Mouse (Mus musculus): ENCODE results near the gene Sec62. TPM values are rescaled to one million over a fixed set of nuclear protein-coding genes. Genes with fewer than 3 reads are reported as not detected.

The Sec62 gene
- polyA plus RNA-seq, 1 experiment from 2014 or later = 118 TPM

DNA sequence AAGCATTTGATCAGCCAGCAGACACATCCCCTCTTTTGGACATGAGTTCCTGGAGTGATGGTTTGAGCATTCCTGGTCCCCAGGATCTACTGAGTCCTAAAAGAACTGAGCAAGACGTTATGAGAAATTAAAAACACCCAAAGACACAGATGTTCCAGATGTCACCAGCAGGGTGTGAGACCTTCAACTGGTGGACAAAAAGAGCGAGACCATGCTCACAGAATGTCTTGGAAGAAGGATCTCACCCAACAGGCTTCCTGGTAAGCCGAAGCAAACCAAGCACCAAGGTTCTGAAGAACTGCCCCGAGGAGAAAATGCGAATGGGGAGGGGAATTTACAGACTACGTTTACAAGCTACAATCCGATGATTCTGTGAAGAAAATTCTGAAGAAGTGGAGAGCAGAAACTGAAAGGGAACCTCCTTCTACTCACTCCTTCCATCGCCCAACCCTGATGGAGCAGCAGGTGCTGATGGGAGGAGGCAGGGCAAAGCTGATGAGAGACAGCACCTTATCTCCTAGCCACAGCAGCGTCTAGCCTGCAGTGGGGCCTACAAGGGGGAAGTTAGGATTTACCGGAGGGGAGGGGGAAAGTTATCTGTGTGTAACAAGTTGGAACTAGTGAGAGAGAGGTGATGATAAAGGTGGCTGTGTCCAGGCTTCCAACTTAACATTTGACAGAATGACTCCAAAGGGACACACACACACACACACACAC, 27.2 kb upstream of the Sec62 start:
- H3K27me3 ChIP-seq (ENCODE audit: control insufficient read depth, insufficient read depth, low read length) = no peaks in the 10 kb centered on the region
- no peaks in the 10 kb centered on the region for H3K9me3 ChIP-seq (ENCODE audit: control insufficient read depth, low read length)
- no peak overlapping the region for H3K4me2 ChIP-seq (replicated peaks; ENCODE audit: low read depth)
- H3K4me1 ChIP-seq (replicated peaks; ENCODE audit: control insufficient read depth, insufficient read depth) = no peaks in the 10 kb centered on the region
- H3K27ac ChIP-seq (replicated peaks) = no peak overlapping the region
- no peak overlapping the region for H3K9ac ChIP-seq (ENCODE audit: low read length)
- DNase-seq (ENCODE audit: low spot score) (peak; percentile 26), ATAC-seq (ENCODE audit: low FRiP score, low TSS enrichment) (peak; percentile 52)
- no peak overlapping the region for H3K4me3 ChIP-seq (ENCODE audit: low read depth, low read length)
- WGBS = 58% methylated on average over 10 of the region's 10 CpGs
- TF ChIP-seq EP300 (optimal IDR thresholded peaks at IDR 0.05) (no peak), CTCF (IDR thresholded peaks at IDR 0.05; ENCODE audit: low read depth) (no peak)
- H3K36me3 ChIP-seq (ENCODE audit: control insufficient read depth, insufficient read depth, low read length) = no peaks in the 10 kb centered on the region

DNA sequence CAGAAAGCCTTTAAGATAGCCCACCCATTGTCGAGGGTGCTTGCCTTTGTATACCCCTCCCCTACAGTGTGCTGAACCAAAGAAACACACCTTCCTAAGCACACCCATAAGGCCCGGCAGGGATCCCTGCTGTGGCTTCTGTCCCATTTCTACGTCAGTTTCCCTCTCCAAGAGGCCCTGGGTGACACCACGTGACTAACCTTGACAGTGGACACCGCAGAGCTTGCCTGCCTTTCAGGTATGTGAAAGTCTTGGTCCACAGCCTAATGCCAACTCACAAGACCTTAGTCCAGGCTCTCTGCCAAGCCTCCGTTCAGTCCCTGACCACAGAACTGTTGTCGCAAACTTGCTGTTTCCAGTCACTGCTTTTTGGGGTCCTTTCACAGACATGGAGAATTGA, 26.5 kb upstream of the Sec62 start:
- H3K4me3 ChIP-seq (ENCODE audit: low read depth, low read length) = no peak overlapping the region
- no peak overlapping the region for H3K4me2 ChIP-seq (replicated peaks; ENCODE audit: low read depth)
- ATAC-seq (ENCODE audit: low FRiP score, low TSS enrichment) = peak; percentile 80
- H3K9ac ChIP-seq (ENCODE audit: low read length) = no peak overlapping the region
- H3K4me1 ChIP-seq (replicated peaks; ENCODE audit: control insufficient read depth, insufficient read depth) = no peaks in the 10 kb centered on the region
- no peaks in the 10 kb centered on the region for H3K27me3 ChIP-seq (ENCODE audit: control insufficient read depth, insufficient read depth, low read length)
- WGBS = 46% methylated on average over 7 of the region's 7 CpGs
- DNase-seq (ENCODE audit: low spot score) = peak; percentile 66
- no peaks in the 10 kb centered on the region for H3K9me3 ChIP-seq (ENCODE audit: control insufficient read depth, low read length)
- no peak overlapping the region for H3K27ac ChIP-seq (replicated peaks)
- TF ChIP-seq EP300 (optimal IDR thresholded peaks at IDR 0.05) = no peak
- H3K36me3 ChIP-seq (ENCODE audit: control insufficient read depth, insufficient read depth, low read length) = no peaks in the 10 kb centered on the region

DNA sequence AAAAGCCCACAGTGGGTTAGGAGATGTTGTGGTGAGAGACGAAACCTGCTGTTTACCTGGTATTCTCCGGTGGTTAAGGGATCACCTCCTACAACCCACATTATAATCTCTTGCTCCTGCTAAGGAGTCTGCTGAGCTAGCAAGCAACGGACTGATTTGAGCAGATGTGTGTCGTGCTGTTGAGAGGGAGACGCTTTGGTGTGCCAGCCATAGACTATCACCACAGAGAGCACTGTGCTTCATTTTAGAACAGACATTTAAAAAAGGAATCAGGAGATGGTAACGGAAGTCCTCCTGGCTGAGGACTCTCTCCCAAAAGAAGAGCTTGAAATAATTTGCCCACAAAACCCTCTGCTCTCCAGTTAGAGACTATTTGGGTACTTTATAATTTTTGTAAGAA, 25.4 kb upstream of the Sec62 start:
- no peak for TF ChIP-seq CTCF (IDR thresholded peaks at IDR 0.05; ENCODE audit: low read depth)
- TF ChIP-seq EP300 (optimal IDR thresholded peaks at IDR 0.05) = no peak
- ATAC-seq (ENCODE audit: low FRiP score, low TSS enrichment) (no peak), DNase-seq (ENCODE audit: low spot score) (no peak)
- Histone ChIP-seq H3K4me3 (ENCODE audit: low read depth, low read length) (no peak overlapping the region), H3K9ac (ENCODE audit: low read length) (no peak overlapping the region), H3K27ac (replicated peaks) (no peak overlapping the region), H3K27me3 (ENCODE audit: control insufficient read depth, insufficient read depth, low read length) (no peaks in the 10 kb centered on the region), H3K9me3 (ENCODE audit: control insufficient read depth, low read length) (no peaks in the 10 kb centered on the region), H3K4me2 (replicated peaks; ENCODE audit: low read depth) (no peak overlapping the region), H3K4me1 (replicated peaks; ENCODE audit: control insufficient read depth, insufficient read depth) (no peaks in the 10 kb centered on the region), H3K36me3 (ENCODE audit: control insufficient read depth, insufficient read depth, low read length) (no peaks in the 10 kb centered on the region)
- WGBS = 89% methylated on average over 6 of the region's 6 CpGs

DNA sequence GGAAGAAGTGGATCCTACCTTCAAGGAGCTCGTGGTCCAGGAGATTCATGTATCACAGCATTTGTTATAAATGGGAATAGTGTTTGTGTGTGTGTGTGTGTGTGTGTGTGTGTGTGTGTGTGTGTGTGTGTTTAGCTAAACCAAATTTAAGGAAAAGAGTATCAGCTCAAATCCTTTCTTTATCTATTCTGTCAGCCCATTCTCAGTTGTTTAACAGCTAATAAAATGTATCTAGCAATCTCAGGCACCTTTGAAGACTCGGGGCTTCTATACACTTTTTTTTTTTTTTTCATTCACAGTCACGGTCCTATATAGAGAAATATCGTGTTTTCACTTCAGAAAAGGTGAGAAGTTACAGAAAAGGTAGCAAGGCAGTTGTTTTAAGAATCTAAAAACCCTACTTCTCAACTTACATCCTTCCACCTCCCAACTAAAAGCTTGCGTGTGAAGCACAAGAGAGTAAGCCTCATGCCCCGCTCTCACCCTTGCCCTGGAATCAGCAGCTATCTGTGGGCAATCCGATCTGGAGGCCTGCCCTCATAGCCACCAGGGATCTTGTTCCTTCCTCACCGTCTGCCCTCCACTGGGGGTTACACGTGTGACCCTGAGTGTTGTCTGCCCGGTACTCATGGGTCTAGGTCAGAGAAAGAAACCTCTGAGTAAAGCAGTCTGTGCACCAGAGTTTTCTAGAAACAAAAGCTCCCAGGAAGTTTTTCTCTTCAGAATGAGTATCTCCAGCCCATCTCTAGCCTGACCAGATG, 22.7 kb upstream of the Sec62 start:
- no peak overlapping the region for H3K9ac ChIP-seq (ENCODE audit: low read length)
- no peak for DNase-seq (ENCODE audit: low spot score)
- TF ChIP-seq CTCF (IDR thresholded peaks at IDR 0.05; ENCODE audit: low read depth) = no peak
- TF ChIP-seq EP300 (optimal IDR thresholded peaks at IDR 0.05) = no peak
- no peak for ATAC-seq (ENCODE audit: low FRiP score, low TSS enrichment)
- no peaks in the 10 kb centered on the region for H3K9me3 ChIP-seq (ENCODE audit: control insufficient read depth, low read length)
- H3K27ac ChIP-seq (replicated peaks) = no peak overlapping the region
- no peaks in the 10 kb centered on the region for H3K27me3 ChIP-seq (ENCODE audit: control insufficient read depth, insufficient read depth, low read length)
- H3K36me3 ChIP-seq (ENCODE audit: control insufficient read depth, insufficient read depth, low read length) = no peaks in the 10 kb centered on the region
- WGBS = 48% methylated on average over 10 of the region's 10 CpGs
- no peak overlapping the region for H3K4me2 ChIP-seq (replicated peaks; ENCODE audit: low read depth)
- no peaks in the 10 kb centered on the region for H3K4me1 ChIP-seq (replicated peaks; ENCODE audit: control insufficient read depth, insufficient read depth)
- H3K4me3 ChIP-seq (ENCODE audit: low read depth, low read length) = no peak overlapping the region

DNA sequence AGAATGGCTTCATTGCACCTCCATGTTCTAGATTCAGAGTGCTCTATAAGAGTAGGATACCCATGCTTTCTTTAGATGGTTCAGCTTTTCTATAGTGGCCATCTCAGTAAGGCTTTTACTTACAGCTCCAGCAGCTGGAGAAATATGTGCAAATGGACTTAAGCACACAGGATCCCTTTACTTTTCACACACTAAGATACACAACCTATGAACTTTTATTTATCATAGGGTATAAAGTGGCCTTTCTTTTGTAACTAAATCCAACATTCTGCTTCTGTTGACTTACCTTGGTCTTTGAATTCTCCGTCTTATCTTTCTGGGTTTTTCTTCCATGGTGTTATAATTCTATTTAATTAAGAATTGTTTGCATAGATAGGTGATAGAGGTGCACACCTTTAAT, 21.1 kb upstream of the Sec62 start:
- Histone ChIP-seq H3K4me1 (replicated peaks; ENCODE audit: control insufficient read depth, insufficient read depth) (no peaks in the 10 kb centered on the region), H3K9me3 (ENCODE audit: control insufficient read depth, low read length) (no peaks in the 10 kb centered on the region), H3K9ac (ENCODE audit: low read length) (no peak overlapping the region), H3K4me3 (ENCODE audit: low read depth, low read length) (no peak overlapping the region), H3K4me2 (replicated peaks; ENCODE audit: low read depth) (no peak overlapping the region), H3K27ac (replicated peaks) (no peak overlapping the region), H3K27me3 (ENCODE audit: control insufficient read depth, insufficient read depth, low read length) (no peaks in the 10 kb centered on the region), H3K36me3 (ENCODE audit: control insufficient read depth, insufficient read depth, low read length) (no peaks in the 10 kb centered on the region)
- DNase-seq (ENCODE audit: low spot score) = no peak
- WGBS = 61% methylated on average over 1 of the region's 1 CpGs
- TF ChIP-seq CTCF (IDR thresholded peaks at IDR 0.05; ENCODE audit: low read depth) = no peak
- TF ChIP-seq EP300 (optimal IDR thresholded peaks at IDR 0.05) = no peak
- peak; percentile 56; the same call in 1 of the 2 replicates for ATAC-seq (ENCODE audit: low FRiP score, low TSS enrichment)

DNA sequence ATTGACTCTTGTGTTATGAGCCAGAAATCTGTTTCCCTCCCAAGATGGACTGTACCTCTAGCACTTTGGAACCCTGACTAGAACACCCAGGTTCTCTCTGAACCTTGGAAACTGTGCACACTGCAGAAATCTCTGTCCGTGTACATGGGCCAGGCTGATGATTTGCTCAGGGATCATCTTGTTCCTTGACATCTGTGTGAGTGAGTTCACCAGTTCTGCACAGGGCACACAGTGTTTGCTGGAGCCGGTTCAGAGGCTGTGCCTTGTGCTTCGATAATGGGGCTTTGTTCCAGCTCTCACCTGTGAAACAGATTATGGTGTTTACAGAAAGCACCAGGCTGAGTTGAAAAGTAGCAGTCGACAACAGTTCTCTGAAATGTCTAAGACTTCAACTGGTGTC, 20.0 kb upstream of the Sec62 start:
- no peak overlapping the region for H3K27ac ChIP-seq (replicated peaks)
- no peak overlapping the region for H3K4me3 ChIP-seq (ENCODE audit: low read depth, low read length)
- H3K4me1 ChIP-seq (replicated peaks; ENCODE audit: control insufficient read depth, insufficient read depth) = no peaks in the 10 kb centered on the region
- DNase-seq (ENCODE audit: low spot score) (peak; percentile 62), ATAC-seq (ENCODE audit: low FRiP score, low TSS enrichment) (peak; percentile 79)
- no peaks in the 10 kb centered on the region for H3K9me3 ChIP-seq (ENCODE audit: control insufficient read depth, low read length)
- WGBS = 37% methylated on average over 4 of the region's 4 CpGs
- H3K27me3 ChIP-seq (ENCODE audit: control insufficient read depth, insufficient read depth, low read length) = no peaks in the 10 kb centered on the region
- no peak for TF ChIP-seq CTCF (IDR thresholded peaks at IDR 0.05; ENCODE audit: low read depth)
- no peak for TF ChIP-seq EP300 (optimal IDR thresholded peaks at IDR 0.05)
- H3K9ac ChIP-seq (ENCODE audit: low read length) = no peak overlapping the region
- H3K36me3 ChIP-seq (ENCODE audit: control insufficient read depth, insufficient read depth, low read length) = no peaks in the 10 kb centered on the region
- no peak overlapping the region for H3K4me2 ChIP-seq (replicated peaks; ENCODE audit: low read depth)
